Mouse (Mus musculus) spleen, adult 2 months (tissue): ENCODE measurements around the gene Fpr1.

Source experiments
- CTCF ChIP-seq: fragments of 200-500 bp; IDR thresholded peaks from 2 replicates; pipeline ENCODE4 v1.5.1; 2011; ENCODE audit warnings: mild to moderate bottlenecking, inconsistent platforms; ENCODE audit not compliant: insufficient read depth, insufficient read length, insufficient replicate concordance; ENCODE audit errors: extremely low read depth
- POLR2A ChIP-seq: fragments of 200-500 bp; IDR thresholded peaks from 2 replicates; pipeline ENCODE4 v1.6.1; 2011; ENCODE audit warnings: low read depth, low read length, inconsistent platforms

- TF ChIP-seq POLR2A, result no peak
- no peak for TF ChIP-seq CTCF
Observed at GRCm38 (mm10) chr17:17871697-17872096, 12.0 kb downstream of the Fpr1 start.
